Mouse (Mus musculus): ENCODE data around the gene Tmem39a.

Gene Tmem39a

GRCm38 (mm10) chr16:38558221-38558748, at the start of gene Tmem39a:
Tmem39a (plus strand) TSS chr16:38558698.
- DNase-seq (ENCODE audit: low spot score) = no peak

- DNase-seq (ENCODE audit: low spot score) = no peak
Measured at GRCm38 (mm10) chr16:38510846-38511245, 47.7 kb upstream of the Tmem39a start.

- no peak for DNase-seq (ENCODE audit: low spot score)
Measured at GRCm38 (mm10) chr16:38519140-38519539, 39.4 kb upstream of the Tmem39a start.

- no peak for DNase-seq (ENCODE audit: low spot score)
Measured at GRCm38 (mm10) chr16:38521211-38521987, 37.1 kb upstream of the Tmem39a start.

GRCm38 (mm10) chr16:38522129-38523084, 36.1 kb upstream of the Tmem39a start, which contains the start of gene Timmdc1:
Timmdc1 (minus strand) TSS chr16:38522663.
- DNase-seq (ENCODE audit: low spot score) = peak; percentile 95

- DNase-seq (ENCODE audit: low spot score) = no peak
Measured at GRCm38 (mm10) chr16:38526264-38526663, 32.2 kb upstream of the Tmem39a start.

- DNase-seq (ENCODE audit: low spot score) = peak; percentile 63
Measured at GRCm38 (mm10) chr16:38536544-38537146, 21.9 kb upstream of the Tmem39a start.

GRCm38 (mm10) chr16:38538716-38539380, 19.6 kb upstream of the Tmem39a start:
- no peak for DNase-seq (ENCODE audit: low spot score)

GRCm38 (mm10) chr16:38548000-38548399, 10.5 kb upstream of the Tmem39a start:
- DNase-seq (ENCODE audit: low spot score) = no peak

GRCm38 (mm10) chr16:38549479-38550396, 8.8 kb upstream of the Tmem39a start, which contains the start of gene Poglut1:
Poglut1 (minus strand) TSS chr16:38550258.
- DNase-seq (ENCODE audit: low spot score) = peak; percentile 64

GRCm38 (mm10) chr16:38555988-38556387, 2.5 kb upstream of the Tmem39a start:
- DNase-seq (ENCODE audit: low spot score) = no peak

GRCm38 (mm10) chr16:38562131-38562967, 3.9 kb downstream of the Tmem39a start:
- DNase-seq (ENCODE audit: low spot score) = peak; percentile 92

GRCm38 (mm10) chr16:38562968-38563327, 4.5 kb downstream of the Tmem39a start:
- no peak for DNase-seq (ENCODE audit: low spot score)

- no peak for DNase-seq (ENCODE audit: low spot score)
Measured at GRCm38 (mm10) chr16:38563516-38563915, 5.0 kb downstream of the Tmem39a start.

- no peak for DNase-seq (ENCODE audit: low spot score)
Measured at GRCm38 (mm10) chr16:38568192-38568591, 9.7 kb downstream of the Tmem39a start.

GRCm38 (mm10) chr16:38571481-38571880, 13.0 kb downstream of the Tmem39a start:
- DNase-seq (ENCODE audit: low spot score) = no peak

GRCm38 (mm10) chr16:38584761-38585160, 26.3 kb downstream of the Tmem39a start:
- DNase-seq (ENCODE audit: low spot score) = no peak

- no peak for DNase-seq (ENCODE audit: low spot score)
Measured at GRCm38 (mm10) chr16:38585186-38585585, 26.7 kb downstream of the Tmem39a start.

GRCm38 (mm10) chr16:38587163-38587562, 28.7 kb downstream of the Tmem39a start:
- no peak for DNase-seq (ENCODE audit: low spot score)
